Mouse (Mus musculus): Measurements from ENCODE around the gene Hoxc9.

Gene Hoxc9

GRCm38 (mm10) chr15:102955833-102956640, 20.2 kb upstream of the Hoxc9 start:
- in situ Hi-C loops (cut with MboI; ENCODE audit: unreplicated experiment in 2 of 2), result no loop called here

GRCm38 (mm10) chr15:102956906-102957305, 19.3 kb upstream of the Hoxc9 start:
- in situ Hi-C loops (cut with MboI; ENCODE audit: unreplicated experiment in 2 of 2), result no loop called here

GRCm38 (mm10) chr15:102959663-102960191, 16.5 kb upstream of the Hoxc9 start:
- in situ Hi-C loops (cut with MboI; ENCODE audit: unreplicated experiment in 2 of 2), result loop anchor here in 1 of 2 experiments (10.0 kb wide), 1 partner anchor 195 kb away; no protein-coding TSS in a partner anchor

- in situ Hi-C loops (cut with MboI; ENCODE audit: unreplicated experiment in 2 of 2), result loop anchor here in 1 of 2 experiments (10.0 kb wide), 1 partner anchor 197 kb away; no protein-coding TSS in a partner anchor
Observed at GRCm38 (mm10) chr15:102961728-102962127, 14.5 kb upstream of the Hoxc9 start.

- in situ Hi-C loops (cut with MboI; ENCODE audit: unreplicated experiment in 2 of 2), result loop anchor here in 1 of 2 experiments (10.0 kb wide), 1 partner anchor 198 kb away; no protein-coding TSS in a partner anchor
Observed at GRCm38 (mm10) chr15:102962492-102962891, 13.7 kb upstream of the Hoxc9 start.

GRCm38 (mm10) chr15:102963259-102963658, 13.0 kb upstream of the Hoxc9 start:
- in situ Hi-C loops (cut with MboI; ENCODE audit: unreplicated experiment in 2 of 2), result loop anchor here in 1 of 2 experiments (10.0 kb wide), 1 partner anchor 198 kb away; no protein-coding TSS in a partner anchor

GRCm38 (mm10) chr15:102963671-102964640, 12.3 kb upstream of the Hoxc9 start:
- in situ Hi-C loops (cut with MboI; ENCODE audit: unreplicated experiment in 2 of 2), result loop anchor here in 1 of 2 experiments (10.0 kb wide), 1 partner anchor 199 kb away; no protein-coding TSS in a partner anchor

GRCm38 (mm10) chr15:102965003-102965891, 11.0 kb upstream of the Hoxc9 start:
- in situ Hi-C loops (cut with MboI; ENCODE audit: unreplicated experiment in 2 of 2), result loop anchor here in 1 of 2 experiments (10.0 kb wide), 1 partner anchor 200 kb away; no protein-coding TSS in a partner anchor

GRCm38 (mm10) chr15:102965892-102966775, 10.1 kb upstream of the Hoxc9 start:
- in situ Hi-C loops (cut with MboI; ENCODE audit: unreplicated experiment in 2 of 2), result loop anchor here in 1 of 2 experiments (10.0 kb wide), 1 partner anchor 201 kb away; no protein-coding TSS in a partner anchor

- in situ Hi-C loops (cut with MboI; ENCODE audit: unreplicated experiment in 2 of 2), result loop anchor here in 1 of 2 experiments (10.0 kb wide), 1 partner anchor 202 kb away; no protein-coding TSS in a partner anchor
Observed at GRCm38 (mm10) chr15:102966776-102967311, 9.4 kb upstream of the Hoxc9 start, which contains the start of gene Hoxc10. Gene Hoxc10 (plus strand): TSS chr15:102966796.

- in situ Hi-C loops (cut with MboI; ENCODE audit: unreplicated experiment in 2 of 2), result loop anchor here in 1 of 2 experiments (10.0 kb wide), 1 partner anchor 202 kb away; no protein-coding TSS in a partner anchor
Observed at GRCm38 (mm10) chr15:102967312-102967510, 9.0 kb upstream of the Hoxc9 start, which contains the start of gene Hoxc5. Gene Hoxc5 (plus strand): TSS chr15:102967443.

- in situ Hi-C loops (cut with MboI; ENCODE audit: unreplicated experiment in 2 of 2), result loop anchor here in 1 of 2 experiments (10.0 kb wide), 1 partner anchor 203 kb away; no protein-coding TSS in a partner anchor
Observed at GRCm38 (mm10) chr15:102967511-102968397, 8.5 kb upstream of the Hoxc9 start.

- in situ Hi-C loops (cut with MboI; ENCODE audit: unreplicated experiment in 2 of 2), result loop anchor here in 1 of 2 experiments (10.0 kb wide), 1 partner anchor 204 kb away; no protein-coding TSS in a partner anchor
Observed at GRCm38 (mm10) chr15:102969296-102969695, 6.9 kb upstream of the Hoxc9 start.

GRCm38 (mm10) chr15:102970740-102971139, 5.5 kb upstream of the Hoxc9 start:
- in situ Hi-C loops (cut with MboI; ENCODE audit: unreplicated experiment in 2 of 2), result no loop called here

- in situ Hi-C loops (cut with MboI; ENCODE audit: unreplicated experiment in 2 of 2), result no loop called here
Observed at GRCm38 (mm10) chr15:102972254-102972653, 4.0 kb upstream of the Hoxc9 start.

- in situ Hi-C loops (cut with MboI; ENCODE audit: unreplicated experiment in 2 of 2), result no loop called here
Observed at GRCm38 (mm10) chr15:102972753-102973152, 3.5 kb upstream of the Hoxc9 start.

- in situ Hi-C loops (cut with MboI; ENCODE audit: unreplicated experiment in 2 of 2), result no loop called here
Observed at GRCm38 (mm10) chr15:102975034-102975433, 1.2 kb upstream of the Hoxc9 start.
